Mouse (Mus musculus) left cerebral cortex, postnatal 4 days (tissue): ENCODE results near the gene Cdkal1. TPM values are rescaled to one million over a fixed set of nuclear protein-coding genes. Genes with fewer than 3 reads are reported as not detected.

Experiments used
- DNase-seq: peaks from one replicate; pipeline ENCODE4 v3.0.0-alpha.2; 2022
- intact Hi-C: fragments of 180-260 bp; cut with DNase I; formaldehyde crosslinking; loops from one replicate; pipeline ENCODE4 v1.15.1; 2025
- total RNA-seq, 2 experiments: library from RNA; stranded (reverse); gene quantifications; 2 replicates each; pipeline ENCODE4 v1.2.3; 2021

The Cdkal1 gene
- total RNA-seq, 2 experiments from 2014 or later, result 18.8 to 22.1 TPM

- intact Hi-C loops, result no loop called here
- no peak for DNase-seq
Observed at GRCm38 (mm10) chr13:29773563-29773962, 81.9 kb downstream of the Cdkal1 start.

- DNase-seq, result no peak
- intact Hi-C loops, result no loop called here
Observed at GRCm38 (mm10) chr13:29772970-29773369, 82.5 kb downstream of the Cdkal1 start.

GRCm38 (mm10) chr13:29769647-29770436, 85.6 kb downstream of the Cdkal1 start:
- peak; percentile 65 for DNase-seq
- intact Hi-C loops, result no loop called here

GRCm38 (mm10) chr13:29768104-29768503, 87.4 kb downstream of the Cdkal1 start:
- intact Hi-C loops, result no loop called here
- no peak for DNase-seq

- intact Hi-C loops, result no loop called here
- no peak for DNase-seq
Observed at GRCm38 (mm10) chr13:29767587-29767986, 87.9 kb downstream of the Cdkal1 start.

- intact Hi-C loops, result no loop called here
- no peak for DNase-seq
Observed at GRCm38 (mm10) chr13:29766377-29766776, 89.1 kb downstream of the Cdkal1 start.

- no peak for DNase-seq
- intact Hi-C loops, result no loop called here
Observed at GRCm38 (mm10) chr13:29765296-29765695, 90.2 kb downstream of the Cdkal1 start.

GRCm38 (mm10) chr13:29759691-29760467, 95.6 kb downstream of the Cdkal1 start:
- peak; percentile 59 for DNase-seq
- intact Hi-C loops, result no loop called here

- intact Hi-C loops, result no loop called here
- no peak for DNase-seq
Observed at GRCm38 (mm10) chr13:29756052-29756451, 99.4 kb downstream of the Cdkal1 start.

- intact Hi-C loops, result no loop called here
- DNase-seq, result peak; percentile 61
Observed at GRCm38 (mm10) chr13:29753254-29753653, 102.2 kb downstream of the Cdkal1 start.

- no peak for DNase-seq
- intact Hi-C loops, result no loop called here
Observed at GRCm38 (mm10) chr13:29752061-29752460, 103.4 kb downstream of the Cdkal1 start.

- intact Hi-C loops, result no loop called here
- DNase-seq, result no peak
Observed at GRCm38 (mm10) chr13:29751201-29751600, 104.3 kb downstream of the Cdkal1 start.

- intact Hi-C loops, result no loop called here
- no peak for DNase-seq
Observed at GRCm38 (mm10) chr13:29747347-29747647, 108.2 kb downstream of the Cdkal1 start.

GRCm38 (mm10) chr13:29746501-29747346, 108.8 kb downstream of the Cdkal1 start:
- no peak for DNase-seq
- intact Hi-C loops, result no loop called here

GRCm38 (mm10) chr13:29745073-29745472, 110.4 kb downstream of the Cdkal1 start:
- DNase-seq, result peak; percentile 29
- intact Hi-C loops, result no loop called here

GRCm38 (mm10) chr13:29744188-29744587, 111.3 kb downstream of the Cdkal1 start:
- DNase-seq, result no peak
- intact Hi-C loops, result no loop called here

GRCm38 (mm10) chr13:29743761-29744160, 111.7 kb downstream of the Cdkal1 start:
- DNase-seq, result no peak
- intact Hi-C loops, result no loop called here

GRCm38 (mm10) chr13:29737675-29738461, 117.6 kb downstream of the Cdkal1 start:
- no peak for DNase-seq
- intact Hi-C loops, result no loop called here

GRCm38 (mm10) chr13:29734496-29734895, 121.0 kb downstream of the Cdkal1 start:
- intact Hi-C loops, result no loop called here
- no peak for DNase-seq

- intact Hi-C loops, result no loop called here
- no peak for DNase-seq
Observed at GRCm38 (mm10) chr13:29726154-29726825, 129.2 kb downstream of the Cdkal1 start.
